Mouse (Mus musculus) hindbrain, postnatal 0 days (tissue): Measurements from ENCODE around the gene Cercam. TPM values are rescaled to one million over a fixed set of nuclear protein-coding genes. Genes with fewer than 3 reads are reported as not detected.

ENCODE experiments used
- ATAC-seq: fragments of 200-750 bp; cut with Nextera tagmentation; 2 replicates; pipeline ENCODE4 v1.8.0; 2017; ENCODE audit warnings: mild to moderate bottlenecking, moderate TSS enrichment, moderate library complexity
- DNase-seq: peaks from one replicate; pipeline ENCODE4 v3.0.0-alpha.2; 2015; ENCODE audit warnings: low spot score
- H3K27ac ChIP-seq: fragments of 300-500 bp; sonication (generic); 2 replicates; pipeline ENCODE4 v1.5.1; 2014; ENCODE audit warnings: mild to moderate bottlenecking
- H3K27me3 ChIP-seq: fragments of 300-500 bp; sonication (generic); 2 replicates; pipeline ENCODE4 v1.6.1; 2014; ENCODE audit warnings: low read length, mixed read lengths; ENCODE audit not compliant: insufficient read depth
- H3K36me3 ChIP-seq: fragments of 300-500 bp; sonication (generic); 2 replicates; pipeline ENCODE4 v1.6.1; 2014; ENCODE audit warnings: low read length, mixed read lengths; ENCODE audit not compliant: insufficient read depth
- H3K4me1 ChIP-seq: fragments of 300-500 bp; sonication (generic); 2 replicates; pipeline ENCODE4 v1.6.1; 2014; ENCODE audit warnings: antibody characterized with exemption, low read length, mixed read lengths; ENCODE audit not compliant: insufficient read depth
- H3K4me2 ChIP-seq: fragments of 300-500 bp; sonication (generic); 2 replicates; pipeline ENCODE4 v1.6.1; 2014; ENCODE audit warnings: low read depth, mild to moderate bottlenecking, low read length, moderate library complexity, mixed read lengths
- H3K4me3 ChIP-seq: fragments of 300-500 bp; sonication (generic); 2 replicates; pipeline ENCODE4 v1.5.1; 2014; ENCODE audit warnings: low read length
- H3K9ac ChIP-seq: fragments of 300-500 bp; sonication (generic); replicated peaks from 2 replicates; pipeline ENCODE4 v1.6.1; 2014; ENCODE audit warnings: mild to moderate bottlenecking, low read length, moderate library complexity, mixed read lengths
- H3K9me3 ChIP-seq: fragments of 300-500 bp; sonication (generic); 2 replicates; pipeline ENCODE4 v1.6.1; 2016; ENCODE audit warnings: low read length, mixed read lengths
- CTCF ChIP-seq: IDR thresholded peaks from 2 replicates; pipeline ENCODE4 v1.5.1; 2016; ENCODE audit warnings: antibody characterized with exemption, control low read depth, low read depth
- WGBS: fragments of 180-500 bp; shearing (Covaris S2); extraction: QIAGEN DNeasy Blood & Tissue Kit; methylation state at CpG from one replicate; pipeline ENCODE4 v1.1.7; 2014; 5-methylcytosine and 5-hydroxymethylcytosine counted together
- polyA plus RNA-seq: library from polyadenylated mRNA; unstranded; fragments of >200 nt; fragmentation: Nextera tagmentation; extraction: Ambion mirVana; gene quantifications from 2 replicates; pipeline ENCODE4 v1.2.1, GENCODE M21; 2015
- total RNA-seq: library from RNA; depleted of rRNA; stranded (reverse); fragments of >200 nt; gene quantifications from 2 replicates; pipeline ENCODE4 v1.2.3, GENCODE M21; 2014

Cercam gene
- total and polyA plus RNA-seq, 2 experiments from 2014 or later, result 20.6 to 37.7 TPM

DNA sequence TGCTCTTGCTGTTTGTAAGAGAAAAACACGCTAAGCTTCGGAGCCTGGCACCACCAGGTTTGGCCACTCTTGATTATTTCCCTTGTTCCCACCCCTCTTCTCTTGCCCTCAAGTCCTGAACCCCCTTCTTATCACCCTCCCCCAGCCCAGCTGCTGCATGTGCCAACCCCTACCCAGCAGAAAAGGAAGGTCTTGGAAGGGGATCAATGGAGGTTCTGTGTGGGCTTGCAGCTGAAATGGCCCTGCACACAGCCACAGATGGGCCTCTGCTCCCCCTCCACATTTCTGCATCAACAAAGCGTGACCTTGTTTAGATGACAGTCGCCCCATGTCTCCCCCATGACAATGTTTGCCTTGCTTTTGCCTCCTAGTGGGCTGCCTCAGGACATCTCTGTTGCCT is 37.9 kb upstream of the Cercam start:
- DNase-seq, result peak; percentile 29
- WGBS, result 62% methylated on average over 4 of the region's 4 CpGs
- Histone ChIP-seq H3K9ac (no peak overlapping the region), H3K27ac (no peak overlapping the region), H3K4me1 (peaks cover 10% of the 10 kb centered on the region), H3K4me3 (no peak overlapping the region), H3K27me3 (no peaks in the 10 kb centered on the region), H3K9me3 (no peaks in the 10 kb centered on the region), H3K4me2 (no peak overlapping the region), H3K36me3 (peaks cover 7% of the 10 kb centered on the region; the same call in 1 of the 2 replicates)
- no peak for ATAC-seq
- TF ChIP-seq CTCF, result no peak

DNA sequence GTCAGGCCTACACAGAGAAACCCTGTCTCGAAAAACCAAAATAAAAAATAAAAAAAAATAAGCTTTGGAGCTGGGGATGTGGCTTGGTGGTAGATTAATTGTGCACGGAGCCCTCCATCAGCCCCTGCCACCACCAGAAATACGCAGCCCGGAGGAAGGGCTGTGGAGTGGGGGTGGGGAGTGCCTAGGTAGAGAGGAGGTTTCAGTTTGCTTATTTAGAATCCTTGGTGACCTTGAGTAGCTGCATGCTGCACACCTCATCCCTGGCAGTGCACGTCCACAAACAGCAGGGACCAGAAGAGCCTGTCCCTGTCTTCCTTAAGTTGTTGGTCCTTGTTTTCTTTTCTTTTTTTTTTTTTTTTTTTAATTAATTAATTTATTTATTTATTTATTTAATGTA is 35.2 kb upstream of the Cercam start:
- no peak for TF ChIP-seq CTCF
- Histone ChIP-seq H3K27ac (no peak overlapping the region), H3K4me1 (no peaks in the 10 kb centered on the region), H3K36me3 (peaks cover 12% of the 10 kb centered on the region; the same call in 1 of the 2 replicates), H3K9me3 (no peaks in the 10 kb centered on the region), H3K4me3 (no peak overlapping the region), H3K9ac (no peak overlapping the region), H3K4me2 (no peak overlapping the region), H3K27me3 (no peaks in the 10 kb centered on the region)
- ATAC-seq, result no peak
- no peak for DNase-seq
- 92% methylated on average over 5 of the region's 5 CpGs for WGBS

DNA sequence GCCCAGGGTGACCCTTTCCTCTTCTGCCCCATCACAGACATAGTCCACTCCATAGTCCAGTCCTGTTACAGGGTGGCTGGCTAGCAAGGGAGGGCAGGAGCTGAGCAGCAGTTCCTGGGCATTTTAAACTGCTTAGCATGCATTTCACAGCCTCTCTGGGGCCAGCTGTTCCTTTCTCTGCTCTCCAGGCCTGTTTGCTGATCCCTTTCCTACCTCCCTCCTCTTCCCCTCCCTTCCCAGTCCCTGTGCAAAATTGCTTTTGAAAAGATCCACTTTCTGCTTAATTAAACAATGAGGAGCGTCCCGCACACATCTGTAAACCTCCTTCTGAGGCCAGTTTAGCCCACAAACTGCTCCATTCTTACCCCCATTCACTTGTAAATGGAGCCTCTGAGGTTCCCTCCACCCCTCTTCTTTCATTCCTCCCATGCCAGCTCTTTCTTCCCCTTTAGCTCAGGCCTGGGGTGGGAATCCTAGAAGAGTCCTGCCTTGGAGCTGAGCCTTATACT is 33.5 kb upstream of the Cercam start:
- H3K36me3 ChIP-seq, result peaks cover 12% of the 10 kb centered on the region; the same call in 1 of the 2 replicates
- H3K27ac ChIP-seq, result peak overlapping the region; percentile 58; the same call in 1 of the 2 replicates
- H3K4me3 ChIP-seq, result no peak overlapping the region
- 10% methylated on average over 2 of the region's 2 CpGs for WGBS
- H3K9ac ChIP-seq, result no peak overlapping the region
- no peaks in the 10 kb centered on the region for H3K9me3 ChIP-seq
- peak; percentile 38 for DNase-seq
- peak; percentile 48; the same call in 1 of the 2 replicates for ATAC-seq
- no peaks in the 10 kb centered on the region for H3K4me1 ChIP-seq
- no peaks in the 10 kb centered on the region for H3K27me3 ChIP-seq
- H3K4me2 ChIP-seq, result no peak overlapping the region
- no peak for TF ChIP-seq CTCF

DNA sequence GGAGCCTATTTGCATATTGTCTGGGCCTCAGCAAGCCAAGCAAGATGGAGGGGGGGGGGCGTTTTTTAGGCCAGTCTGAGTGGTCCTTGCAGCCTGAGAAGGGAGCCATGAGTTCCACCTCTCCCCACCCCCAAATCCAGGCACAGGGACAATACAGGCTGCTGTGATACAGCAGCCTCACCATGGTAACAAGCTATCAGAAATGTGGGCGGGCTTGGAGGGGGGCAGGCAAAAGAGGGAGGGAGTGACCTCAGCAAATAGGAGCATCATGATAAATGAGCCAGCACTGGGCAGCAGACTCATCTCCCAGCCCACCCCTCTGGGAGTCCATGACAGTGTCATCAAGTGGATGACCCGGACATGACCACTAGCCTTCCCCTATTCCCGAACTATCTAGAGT is 29.5 kb upstream of the Cercam start:
- no peak overlapping the region for H3K4me3 ChIP-seq
- H3K4me1 ChIP-seq, result no peaks in the 10 kb centered on the region
- TF ChIP-seq CTCF, result no peak
- no peak overlapping the region for H3K27ac ChIP-seq
- no peak overlapping the region for H3K4me2 ChIP-seq
- no peak overlapping the region for H3K9ac ChIP-seq
- no peaks in the 10 kb centered on the region for H3K9me3 ChIP-seq
- ATAC-seq, result peak; percentile 41
- H3K36me3 ChIP-seq, result 0 out of 2 replicates have a peak, but pooled peaks cover 14% of the 10 kb centered on the region
- peak; percentile 33 for DNase-seq
- H3K27me3 ChIP-seq, result no peaks in the 10 kb centered on the region
- 19% methylated on average over 3 of the region's 4 CpGs for WGBS

DNA sequence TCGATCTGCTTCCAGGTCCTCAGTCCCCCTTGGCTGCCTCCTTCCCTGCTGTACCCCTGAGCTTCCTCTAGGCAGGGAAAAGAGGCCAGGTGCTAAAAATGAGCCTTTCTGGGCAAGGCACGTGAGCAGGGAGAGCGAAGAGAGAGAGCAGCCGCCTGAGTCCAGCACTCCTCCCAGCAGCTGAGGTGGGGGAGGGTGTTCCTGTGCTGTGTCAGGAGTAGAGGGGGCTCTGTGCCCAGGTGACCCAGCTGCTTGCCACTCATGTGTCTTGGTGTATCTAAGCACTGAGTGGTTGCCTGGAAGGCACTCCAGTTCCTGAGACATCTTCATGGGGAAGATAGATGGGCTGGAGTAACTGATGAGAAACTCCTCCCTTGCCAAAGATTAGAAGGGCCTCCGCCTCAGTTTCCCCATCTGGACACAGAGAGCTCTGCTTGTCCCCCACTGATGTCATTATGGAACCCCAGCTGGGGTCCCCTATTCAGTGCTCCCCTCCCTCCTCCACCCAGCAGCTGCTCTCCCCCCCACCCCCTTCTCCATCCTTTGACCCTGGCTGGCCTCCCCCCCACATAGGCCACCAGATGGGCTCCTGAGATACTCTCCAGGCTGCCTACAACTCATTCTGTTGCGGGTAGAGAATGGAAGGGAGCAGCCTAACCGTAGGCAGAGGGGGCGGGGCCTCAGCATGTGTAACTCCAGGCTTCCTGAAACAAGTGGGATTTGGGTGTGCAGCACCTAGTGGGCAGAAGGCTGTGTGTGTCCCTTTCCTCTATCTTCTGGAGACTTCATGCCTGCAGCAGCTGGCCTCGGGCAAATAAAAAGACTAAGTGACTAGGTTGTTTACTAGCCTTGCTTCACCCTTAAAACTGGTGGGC is 25.5 kb upstream of the Cercam start:
- no peak overlapping the region for H3K4me3 ChIP-seq
- H3K4me2 ChIP-seq, result no peak overlapping the region
- no peak for ATAC-seq
- peak; percentile 15; the same call in 1 of the 2 replicates for TF ChIP-seq CTCF
- H3K9me3 ChIP-seq, result no peaks in the 10 kb centered on the region
- no peaks in the 10 kb centered on the region for H3K27me3 ChIP-seq
- 0 out of 2 replicates have a peak, but pooled peaks cover 9% of the 10 kb centered on the region for H3K36me3 ChIP-seq
- 26% methylated on average over 9 of the region's 9 CpGs for WGBS
- H3K4me1 ChIP-seq, result no peaks in the 10 kb centered on the region
- DNase-seq, result no peak
- no peak overlapping the region for H3K27ac ChIP-seq
- H3K9ac ChIP-seq, result no peak overlapping the region

DNA sequence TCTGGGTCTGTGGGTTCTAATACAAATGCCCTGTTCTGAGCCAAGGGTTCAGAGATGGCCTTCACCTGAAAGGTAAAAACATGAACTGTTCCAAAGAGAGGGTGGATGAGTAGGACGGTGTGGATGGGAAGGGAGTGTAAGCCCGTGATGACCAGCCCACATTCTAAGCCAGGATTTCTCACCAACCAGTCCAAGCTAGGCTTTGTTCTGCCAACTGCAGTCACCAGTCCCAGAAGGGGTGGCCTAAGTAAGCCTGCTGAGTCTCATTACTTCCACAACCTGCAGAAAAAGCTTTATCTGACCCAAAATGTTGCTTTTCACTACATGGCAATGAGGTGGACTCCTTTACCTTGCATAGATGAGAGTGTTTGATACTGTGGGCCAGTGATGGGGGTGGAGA is 24.8 kb upstream of the Cercam start:
- WGBS, result 42% methylated on average over 2 of the region's 2 CpGs
- no peaks in the 10 kb centered on the region for H3K4me1 ChIP-seq
- H3K9ac ChIP-seq, result no peak overlapping the region
- H3K36me3 ChIP-seq, result 0 out of 2 replicates have a peak, but pooled peaks cover 9% of the 10 kb centered on the region
- peak overlapping the region; percentile 80 for H3K4me2 ChIP-seq
- H3K4me3 ChIP-seq, result no peak overlapping the region
- no peaks in the 10 kb centered on the region for H3K27me3 ChIP-seq
- ATAC-seq (no peak), DNase-seq (no peak)
- no peaks in the 10 kb centered on the region for H3K9me3 ChIP-seq
- TF ChIP-seq CTCF, result no peak
- H3K27ac ChIP-seq, result no peak overlapping the region
